Mouse (Mus musculus) skeletal muscle tissue, adult 2 months (tissue): Measurements from ENCODE around the gene Nkx1-1.

ENCODE experiments used
- DNase-seq: peaks from one replicate; pipeline ENCODE4 v3.0.0-alpha.2; 2012; ENCODE audit warnings: low read depth, low spot score

Gene Nkx1-1

DNA sequence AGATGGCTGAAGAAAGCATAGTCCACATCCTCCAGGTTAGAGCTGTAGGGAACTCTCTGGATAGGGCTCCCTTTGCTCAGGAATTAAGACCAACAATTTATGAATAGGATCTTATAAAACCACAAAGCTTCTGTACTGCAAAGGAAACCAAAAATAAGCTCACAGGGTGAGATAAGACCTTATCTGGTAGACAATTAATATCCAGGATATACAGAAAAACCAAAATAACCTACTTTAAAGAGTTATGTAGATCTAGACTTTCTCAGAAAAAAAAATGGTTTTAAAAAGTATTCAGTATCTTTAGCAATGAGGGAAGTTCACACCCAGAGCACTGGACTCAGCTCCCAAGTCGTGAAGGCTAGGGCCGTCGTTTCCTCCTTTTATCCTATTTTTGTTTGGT, 13.5 kb downstream of the Nkx1-1 start:
- no peak for DNase-seq

DNA sequence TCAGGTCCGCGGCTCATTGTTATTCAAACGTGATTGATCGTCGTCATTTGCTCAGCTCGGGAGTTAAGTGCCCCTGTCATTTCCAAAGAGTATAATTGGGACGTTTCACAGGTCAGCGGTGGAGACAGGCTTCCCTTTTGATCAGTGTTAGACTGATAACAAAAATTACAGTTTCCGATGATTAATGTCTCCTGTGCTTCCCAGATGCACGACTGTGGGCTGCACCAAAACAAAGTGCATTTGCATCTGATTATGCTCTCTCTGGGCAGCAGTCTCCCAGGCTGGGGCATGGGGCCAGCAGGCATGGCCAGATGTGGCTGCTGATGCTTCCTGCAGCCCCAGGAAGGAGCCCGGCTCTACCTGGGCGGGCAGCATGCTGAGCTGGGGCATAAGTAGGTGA, 33.0 kb downstream of the Nkx1-1 start:
- DNase-seq, result no peak

DNA sequence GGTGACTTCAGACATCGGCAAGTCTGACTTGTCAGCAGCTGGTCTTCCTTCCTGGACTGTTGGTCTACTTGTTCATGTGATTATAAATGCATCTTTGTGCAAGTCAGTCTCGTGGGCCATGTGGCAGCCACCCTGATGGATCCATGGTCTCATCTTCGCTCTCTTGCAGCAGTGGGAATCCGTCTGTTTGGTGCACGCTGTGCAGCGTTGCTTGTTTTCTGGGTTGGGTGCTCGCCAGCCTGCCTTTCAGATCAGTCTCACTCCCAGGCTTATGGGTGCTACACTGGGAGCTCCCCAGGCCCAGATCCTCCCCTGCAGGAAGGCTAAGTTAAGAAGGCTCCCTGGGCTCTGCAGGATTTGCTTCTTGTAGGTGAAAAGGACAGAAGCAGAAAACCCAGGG, 36.9 kb downstream of the Nkx1-1 start:
- no peak for DNase-seq

DNA sequence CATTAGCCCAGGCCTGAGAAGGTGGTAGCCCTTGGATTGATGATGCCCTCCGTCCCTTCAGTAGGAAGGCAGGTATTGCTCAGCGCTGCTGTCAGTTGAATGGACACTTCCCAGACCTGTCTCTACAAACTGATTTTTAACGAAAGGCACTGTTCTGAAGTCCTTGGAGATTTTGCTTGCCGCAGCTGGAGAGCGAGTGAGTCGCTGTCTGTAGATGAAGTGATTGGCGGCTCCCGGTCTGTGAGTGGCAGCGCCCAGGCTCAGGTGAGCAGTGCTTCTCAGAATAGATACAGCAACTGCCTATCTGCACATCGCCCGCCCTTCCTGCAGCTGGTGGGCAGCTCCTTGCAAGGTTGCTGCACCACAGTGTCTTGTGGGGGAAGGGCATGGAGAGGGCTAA, 38.1 kb downstream of the Nkx1-1 start:
- DNase-seq, result no peak

DNA sequence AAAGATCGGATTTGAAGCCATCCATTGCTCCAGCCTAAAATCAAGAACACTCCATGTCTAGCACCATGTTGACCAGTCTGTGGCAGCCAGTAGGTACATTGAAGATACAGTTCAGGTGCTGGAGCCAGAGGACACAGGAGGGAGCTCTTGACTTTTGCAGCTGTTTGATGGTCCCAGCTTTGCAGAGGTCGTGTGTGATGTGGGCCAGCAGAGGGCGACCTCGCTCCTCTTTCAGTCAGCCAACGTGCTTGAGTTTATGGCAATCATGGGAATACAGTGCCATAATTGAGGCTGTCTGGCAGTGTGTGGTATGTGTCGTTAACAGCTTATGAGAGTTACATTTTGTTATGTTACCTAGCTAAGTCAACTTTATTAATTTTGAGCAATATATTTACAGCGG, 40.0 kb downstream of the Nkx1-1 start:
- DNase-seq, result peak; percentile 62

DNA sequence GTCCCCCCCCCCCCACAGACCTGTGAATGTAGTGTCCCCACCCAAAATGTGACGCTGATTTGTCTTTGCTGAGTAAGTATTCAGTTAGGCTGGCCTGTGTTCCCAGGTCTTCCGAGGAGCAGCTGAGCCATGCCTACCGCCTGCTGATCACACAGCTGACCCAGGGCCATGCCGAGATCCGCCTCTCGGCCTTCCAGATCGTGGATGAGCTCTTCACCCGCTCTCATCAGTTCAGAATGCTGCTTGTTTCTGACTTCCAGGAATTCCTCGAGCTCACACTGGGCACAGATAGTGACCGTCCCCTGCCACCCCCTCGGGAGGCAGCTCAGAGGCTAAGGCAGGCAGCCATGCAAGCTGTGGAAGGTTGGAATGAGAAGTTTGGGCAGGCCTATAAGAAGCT, 46.2 kb downstream of the Nkx1-1 start:
- DNase-seq, result no peak
